Mouse (Mus musculus): ENCODE measurements around the gene Bola1. TPM values are rescaled to one million over a fixed set of nuclear protein-coding genes. Genes with fewer than 3 reads are reported as not detected.
"Not testable (repeated sequence)": the region's sequence is repeated elsewhere in the genome, so short reads cannot be mapped to it uniquely, and the experiment has no call there.

Bola1 gene
- total RNA-seq (2014; rRNA removed) (68.7 and 74.7 TPM in 2 replicates), polyA plus RNA-seq (2012; rRNA removed) (44.0 and 56.0 TPM in 2 replicates)

- no peaks in the 10 kb centered on the region for H3K27me3 ChIP-seq (ENCODE audit: control insufficient read depth, insufficient read depth, low read length)
- peaks cover 13% of the 10 kb centered on the region for H3K4me1 ChIP-seq (ENCODE audit: control insufficient read depth, insufficient read depth, low read length)
- H3K9ac ChIP-seq (ENCODE audit: low read depth, low read length) = peak within 1 kb of the TSS; percentile 94
- peak; percentile 53; the same call in 1 of the 2 replicates for TF ChIP-seq POLR2A (IDR thresholded peaks at IDR 0.05; ENCODE audit: extremely low read depth, insufficient read depth, low read length)
- TF ChIP-seq CTCF (IDR thresholded peaks at IDR 0.05; ENCODE audit: low read depth, low read length) = no peak
- WGBS = under 1% methylated on average over 37 of the region's 37 CpGs
- H3K27ac ChIP-seq (replicated peaks; ENCODE audit: insufficient read depth, low read depth, low read length) = peak within 1 kb of the TSS; percentile 97
- no peaks in the 10 kb centered on the region for H3K36me3 ChIP-seq (ENCODE audit: control insufficient read depth, insufficient read depth, low read length)
- H3K79me2 ChIP-seq (ENCODE audit: control insufficient read depth, insufficient read depth, low read length) = no peaks in the 10 kb centered on the region
- DNase-seq (ENCODE audit: extremely low read depth, low read depth, low spot score) = peak; percentile 94
- peak within 1 kb of the TSS; percentile 85 for H3K4me3 ChIP-seq (ENCODE audit: insufficient read depth, low read depth, low read length)
These were observed at the start of gene Bola1, which contains the start of gene Hist2h2ab for GRCm38 (mm10) chr3:96219661-96220130. TSS of gene Bola1 (minus strand) at chr3:96219709. TSS of gene Hist2h2ab (plus strand) at chr3:96219865.

- H3K79me2 ChIP-seq (ENCODE audit: control insufficient read depth, insufficient read depth, low read length); DNase-seq (ENCODE audit: extremely low read depth, low read depth, low spot score): not testable (repeated sequence)
These were observed 49.4 kb upstream of the Bola1 start for GRCm38 (mm10) chr3:96268776-96269378.

GRCm38 (mm10) chr3:96268051-96268775, 48.7 kb upstream of the Bola1 start, which contains the start of gene Hist2h3b:
TSS of gene Hist2h3b (plus strand) at chr3:96268654.
- Histone ChIP-seq H3K79me2 (ENCODE audit: control insufficient read depth, insufficient read depth, low read length) (no peaks in the 10 kb centered on the region), H3K9ac (ENCODE audit: low read depth, low read length) (peak within 1 kb of the TSS; percentile 59), H3K27me3 (ENCODE audit: control insufficient read depth, insufficient read depth, low read length) (no peaks in the 10 kb centered on the region), H3K27ac (replicated peaks; ENCODE audit: insufficient read depth, low read depth, low read length) (peak within 1 kb of the TSS; percentile 84), H3K4me1 (ENCODE audit: control insufficient read depth, insufficient read depth, low read length) (peaks cover 8% of the 10 kb centered on the region; the same call in 1 of the 2 replicates), H3K4me3 (ENCODE audit: insufficient read depth, low read depth, low read length) (peak within 1 kb of the TSS; percentile 64), H3K36me3 (ENCODE audit: control insufficient read depth, insufficient read depth, low read length) (no peaks in the 10 kb centered on the region)
- peak; percentile 96 for DNase-seq (ENCODE audit: extremely low read depth, low read depth, low spot score)
- TF ChIP-seq POLR2A (IDR thresholded peaks at IDR 0.05; ENCODE audit: extremely low read depth, insufficient read depth, low read length) = peak; percentile 92
- no peak for TF ChIP-seq CTCF (IDR thresholded peaks at IDR 0.05; ENCODE audit: low read depth, low read length)
- 18% methylated on average over 30 of the region's 30 CpGs for WGBS

More at GRCm38 (mm10) chr3:96268776-96269378, 49.4 kb upstream of the Bola1 start:
- peak overlapping the region; percentile 84 for H3K27ac ChIP-seq (replicated peaks; ENCODE audit: insufficient read depth, low read depth, low read length)
- not testable (repeated sequence) for H3K4me1 ChIP-seq (ENCODE audit: control insufficient read depth, insufficient read depth, low read length); H3K27me3 ChIP-seq (ENCODE audit: control insufficient read depth, insufficient read depth, low read length); H3K36me3 ChIP-seq (ENCODE audit: control insufficient read depth, insufficient read depth, low read length)
- WGBS = 0% methylated on average over 15 of the region's 44 CpGs
- peak overlapping the region; percentile 59 for H3K9ac ChIP-seq (ENCODE audit: low read depth, low read length)
- peak overlapping the region; percentile 64 for H3K4me3 ChIP-seq (ENCODE audit: insufficient read depth, low read depth, low read length)
- 0 out of 2 replicates have a peak, but pooled peaks have one; percentile 4 for TF ChIP-seq POLR2A (IDR thresholded peaks at IDR 0.05; ENCODE audit: extremely low read depth, insufficient read depth, low read length)

- no peaks in the 10 kb centered on the region for H3K36me3 ChIP-seq (ENCODE audit: control insufficient read depth, insufficient read depth, low read length)
- TF ChIP-seq POLR2A (IDR thresholded peaks at IDR 0.05; ENCODE audit: extremely low read depth, insufficient read depth, low read length) = no peak
- TF ChIP-seq CTCF (IDR thresholded peaks at IDR 0.05; ENCODE audit: low read depth, low read length) = no peak
- peaks cover 8% of the 10 kb centered on the region; the same call in 1 of the 2 replicates for H3K4me1 ChIP-seq (ENCODE audit: control insufficient read depth, insufficient read depth, low read length)
- 85% methylated on average over 4 of the region's 4 CpGs for WGBS
- H3K27ac ChIP-seq (replicated peaks; ENCODE audit: insufficient read depth, low read depth, low read length) = no peak overlapping the region
- no peaks in the 10 kb centered on the region for H3K79me2 ChIP-seq (ENCODE audit: control insufficient read depth, insufficient read depth, low read length)
- no peak overlapping the region for H3K4me3 ChIP-seq (ENCODE audit: insufficient read depth, low read depth, low read length)
- no peak for DNase-seq (ENCODE audit: extremely low read depth, low read depth, low spot score)
- no peak overlapping the region for H3K9ac ChIP-seq (ENCODE audit: low read depth, low read length)
- H3K27me3 ChIP-seq (ENCODE audit: control insufficient read depth, insufficient read depth, low read length) = no peaks in the 10 kb centered on the region
These were observed 48.0 kb upstream of the Bola1 start for GRCm38 (mm10) chr3:96267541-96267940.

- TF ChIP-seq CTCF (IDR thresholded peaks at IDR 0.05; ENCODE audit: low read depth, low read length) (no peak), POLR2A (IDR thresholded peaks at IDR 0.05; ENCODE audit: extremely low read depth, insufficient read depth, low read length) (no peak)
- Histone ChIP-seq H3K27me3 (ENCODE audit: control insufficient read depth, insufficient read depth, low read length) (no peaks in the 10 kb centered on the region), H3K27ac (replicated peaks; ENCODE audit: insufficient read depth, low read depth, low read length) (no peak overlapping the region), H3K4me3 (ENCODE audit: insufficient read depth, low read depth, low read length) (no peak overlapping the region), H3K79me2 (ENCODE audit: control insufficient read depth, insufficient read depth, low read length) (no peaks in the 10 kb centered on the region), H3K9ac (ENCODE audit: low read depth, low read length) (no peak overlapping the region), H3K36me3 (ENCODE audit: control insufficient read depth, insufficient read depth, low read length) (no peaks in the 10 kb centered on the region), H3K4me1 (ENCODE audit: control insufficient read depth, insufficient read depth, low read length) (peaks cover 12% of the 10 kb centered on the region; the same call in 1 of the 2 replicates)
- WGBS = 92% methylated on average over 8 of the region's 8 CpGs
- no peak for DNase-seq (ENCODE audit: extremely low read depth, low read depth, low spot score)
These were observed 46.7 kb upstream of the Bola1 start for GRCm38 (mm10) chr3:96266132-96266710.
